Mouse (Mus musculus) skeletal muscle tissue, adult 2 months (tissue): ENCODE measurements at regions not wholly inside any gene's neighbourhood (a gene's known extent, or its start where the extent isn't known, plus 50 kb on each side); places are given as distances from the start of the nearest gene placed in this dataset.
A peak's percentile ranks its signal among the peaks of the same experiment; 100 is the strongest.

ENCODE experiments used
- DNase-seq: peaks from one replicate; pipeline ENCODE4 v3.0.0-alpha.2; 2012; ENCODE audit warnings: low read depth, low spot score

DNA sequence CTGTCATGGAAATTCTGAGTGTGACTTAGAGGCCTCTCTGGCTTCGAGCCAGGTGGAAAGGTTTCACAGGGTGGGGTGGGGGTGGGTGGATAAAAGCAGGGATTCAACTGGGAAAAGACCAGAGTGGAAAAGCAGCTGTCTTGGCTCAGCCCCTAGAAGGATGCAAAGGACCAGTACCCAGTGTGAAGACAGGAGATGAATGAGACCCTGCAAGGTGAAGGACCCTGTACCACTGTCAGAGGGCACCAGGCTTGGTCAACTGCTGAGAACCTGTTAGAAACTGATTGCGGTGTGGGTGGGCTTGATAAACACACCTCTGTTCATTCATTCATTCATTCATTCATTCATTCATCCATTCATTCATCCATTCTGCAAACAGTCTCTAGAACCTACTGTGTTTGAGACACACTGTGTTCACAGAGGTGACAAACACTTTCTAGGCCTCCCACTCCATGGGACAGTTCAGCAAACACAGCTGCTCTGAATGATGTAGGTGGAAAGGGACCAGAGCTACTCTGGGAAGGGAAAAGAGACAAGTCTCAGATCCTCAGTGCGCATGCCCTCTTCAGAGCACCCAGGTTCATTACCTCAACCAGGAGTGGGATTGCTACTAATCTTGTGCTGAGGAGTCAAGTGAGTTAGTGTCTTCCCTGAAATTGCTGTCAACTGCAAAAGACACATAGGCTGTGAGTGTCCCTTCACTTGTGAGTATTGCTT lies 100.4 kb upstream of the Sesn3 start:
- no peak for DNase-seq

DNA sequence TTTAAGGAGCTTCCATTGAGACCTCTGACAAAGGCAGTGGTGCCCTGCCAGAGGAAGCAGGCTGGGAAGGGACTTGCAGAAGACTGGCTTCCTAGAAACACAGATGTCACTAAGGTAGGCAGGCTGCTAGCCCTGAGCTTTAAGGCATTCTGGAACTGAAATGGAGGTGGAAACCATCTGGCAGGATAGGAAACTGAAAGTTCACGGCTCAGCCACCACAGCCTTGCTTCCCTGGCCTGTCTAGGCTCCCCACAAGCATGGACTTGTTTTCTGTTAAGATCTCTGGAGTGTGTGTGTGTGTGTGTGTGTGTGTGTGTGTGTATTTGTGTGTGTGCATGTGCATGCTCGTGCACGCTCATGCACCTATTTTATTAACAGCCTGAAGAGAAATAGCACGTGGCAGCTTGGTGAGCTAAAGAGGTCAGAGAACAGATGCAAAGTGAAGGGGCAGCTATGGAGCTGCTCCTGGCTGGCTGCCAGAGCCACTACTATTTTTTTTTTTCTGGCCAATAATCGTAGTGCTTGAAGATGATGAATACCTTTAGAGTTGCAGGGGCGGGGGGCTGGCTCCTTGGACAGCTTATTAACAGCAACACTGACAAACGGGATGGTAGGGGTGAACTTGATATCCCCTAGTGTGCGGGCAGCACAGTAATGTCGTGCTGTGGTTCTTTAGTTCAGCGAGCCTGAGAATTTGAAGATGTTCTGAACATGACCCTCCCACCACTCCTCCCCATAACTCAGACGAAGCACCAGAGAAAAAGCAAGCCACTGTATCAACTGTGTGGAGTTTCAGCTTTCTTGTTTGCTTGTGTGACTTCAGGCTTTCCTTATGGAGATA lies 99.6 kb upstream of the Sesn3 start:
- DNase-seq = peak; percentile 25

DNA sequence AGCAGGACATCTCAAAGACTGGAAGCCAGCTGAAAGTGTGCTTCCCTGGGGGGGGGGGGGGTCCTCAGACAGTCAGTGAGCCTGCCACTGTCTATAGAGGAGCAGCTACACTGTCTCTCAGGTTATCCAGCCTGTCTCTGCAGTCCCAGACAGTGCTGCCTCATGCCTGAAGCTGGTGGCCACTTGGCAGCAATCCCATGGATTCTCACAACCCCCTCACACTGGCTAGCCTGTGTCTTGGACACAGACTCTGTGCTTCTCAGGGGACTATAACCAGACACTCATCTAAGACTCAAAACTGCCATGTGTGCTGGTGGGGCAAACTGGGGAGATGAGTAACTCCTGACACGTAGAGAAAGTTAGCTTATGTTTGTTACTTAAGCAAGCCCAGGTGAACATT lies 95.1 kb upstream of the Sesn3 start:
- no peak for DNase-seq

GRCm38 (mm10) chr9:14184261-14184660 lies 90.6 kb upstream of the Sesn3 start:
- no peak for DNase-seq

GRCm38 (mm10) chr9:14185681-14186080 lies 89.2 kb upstream of the Sesn3 start:
- DNase-seq = no peak

GRCm38 (mm10) chr9:14187753-14188152 lies 87.1 kb upstream of the Sesn3 start:
- no peak for DNase-seq

DNA sequence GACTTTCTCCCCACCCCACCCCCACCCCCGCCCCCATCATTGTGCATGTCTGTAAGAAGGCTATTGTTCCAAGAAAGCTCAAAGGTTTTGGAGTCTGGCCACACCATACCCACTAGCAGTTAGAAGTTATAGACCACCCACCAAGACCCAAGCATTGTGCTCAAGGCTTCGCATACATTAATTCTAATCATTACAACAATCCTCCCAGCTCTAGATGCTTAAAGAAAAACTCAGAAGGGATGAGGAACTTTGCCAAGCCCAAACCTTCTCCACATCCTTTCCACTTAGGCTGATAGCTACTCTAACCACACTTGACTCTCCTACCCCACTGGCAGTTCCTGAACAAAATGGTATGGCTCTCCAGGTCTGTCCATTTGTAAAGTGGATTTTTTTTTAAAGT lies 86.4 kb upstream of the Sesn3 start:
- no peak for DNase-seq

GRCm38 (mm10) chr9:14190660-14191059 lies 84.2 kb upstream of the Sesn3 start:
- no peak for DNase-seq

- no peak for DNase-seq
Observed at GRCm38 (mm10) chr9:14194748-14195147, 80.1 kb upstream of the Sesn3 start.

GRCm38 (mm10) chr9:14199116-14199515 lies 75.8 kb upstream of the Sesn3 start:
- no peak for DNase-seq

DNA sequence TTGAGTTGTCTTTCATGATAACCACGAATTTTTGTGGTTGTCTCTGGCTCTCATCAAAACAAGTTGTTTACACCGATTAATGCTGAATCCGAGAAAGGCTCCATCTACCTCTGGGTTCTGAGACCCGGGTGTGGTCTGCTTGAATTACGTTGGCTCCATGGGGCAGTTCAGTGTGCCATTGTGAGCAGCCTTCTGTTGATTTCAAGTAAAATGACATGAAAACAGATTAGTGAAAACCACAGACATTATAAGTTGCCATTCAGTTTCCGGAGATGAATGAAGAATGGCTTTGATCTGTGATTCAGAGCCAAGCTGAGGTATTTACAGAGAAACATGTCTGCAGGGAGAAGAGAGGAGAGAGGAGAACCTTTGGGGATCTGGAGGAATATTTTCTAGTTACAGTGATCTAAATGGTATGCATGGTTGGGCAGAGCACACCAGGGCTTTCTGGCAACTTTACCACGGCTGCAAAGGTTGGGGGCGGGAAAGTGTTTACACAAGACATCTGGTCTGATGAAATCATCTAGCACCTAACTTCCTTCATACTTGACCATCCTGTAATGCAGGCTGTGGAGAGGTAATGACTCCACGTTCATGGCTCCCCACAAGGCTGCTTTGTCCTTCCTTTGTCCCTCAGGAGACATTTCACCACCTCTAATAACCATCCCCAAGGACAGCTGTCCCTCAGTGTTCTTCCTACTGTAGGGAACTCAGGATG lies 74.7 kb upstream of the Sesn3 start:
- no peak for DNase-seq

GRCm38 (mm10) chr9:14200852-14201251 lies 74.0 kb upstream of the Sesn3 start:
- DNase-seq = no peak

- DNase-seq = no peak
Observed at GRCm38 (mm10) chr9:14202551-14203306, 72.1 kb upstream of the Sesn3 start.

GRCm38 (mm10) chr9:14203307-14203695 lies 71.6 kb upstream of the Sesn3 start:
- no peak for DNase-seq

DNA sequence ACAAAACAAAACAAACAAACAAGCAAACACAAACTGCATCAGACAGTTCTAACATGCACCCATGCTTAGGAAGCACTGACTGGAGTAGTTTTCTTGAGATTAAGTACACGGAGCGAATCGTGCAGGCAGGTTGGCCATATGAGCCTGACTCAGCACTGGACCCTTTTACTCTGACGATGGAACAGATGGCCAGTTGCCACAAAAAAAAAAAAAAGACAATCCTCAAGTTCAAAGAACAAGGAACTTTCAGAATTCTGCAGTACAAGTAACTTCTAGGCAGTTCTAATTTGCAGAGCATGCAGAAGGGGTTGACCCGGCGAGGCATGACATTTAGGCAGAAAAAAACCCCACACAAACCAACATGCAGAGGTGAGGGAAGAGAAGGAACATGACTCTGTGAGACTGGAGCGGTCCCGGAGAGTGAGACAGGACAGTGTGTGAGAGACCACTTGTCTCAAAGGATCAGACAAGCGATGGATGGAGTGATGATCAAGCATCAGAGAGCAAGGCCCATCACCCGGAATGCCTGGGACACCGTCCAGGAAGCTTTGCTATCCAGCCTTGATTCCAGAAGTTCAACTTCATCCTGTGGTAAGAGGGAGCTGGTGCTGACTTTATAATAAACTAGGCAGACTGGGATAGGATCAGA lies 71.0 kb upstream of the Sesn3 start:
- no peak for DNase-seq

DNA sequence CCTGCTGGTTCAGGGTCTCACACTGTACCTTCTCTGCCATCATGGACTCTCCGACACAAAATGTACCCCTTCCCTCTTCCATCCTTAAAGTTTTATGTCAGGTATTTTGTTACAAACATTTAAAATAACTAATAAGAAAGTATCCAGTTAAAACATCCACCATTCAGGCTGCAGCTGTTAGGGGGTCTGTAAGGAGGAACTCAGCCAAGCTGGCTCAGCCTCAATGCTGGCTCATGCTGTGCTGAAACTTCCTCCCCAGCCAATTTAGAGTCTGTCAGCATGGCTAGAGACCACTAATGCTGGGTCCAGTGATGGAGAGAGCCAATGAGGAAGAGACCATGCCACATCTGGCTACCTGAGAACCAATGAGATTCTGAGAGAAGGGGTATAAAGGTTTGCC lies 70.0 kb upstream of the Sesn3 start:
- DNase-seq = no peak

DNA sequence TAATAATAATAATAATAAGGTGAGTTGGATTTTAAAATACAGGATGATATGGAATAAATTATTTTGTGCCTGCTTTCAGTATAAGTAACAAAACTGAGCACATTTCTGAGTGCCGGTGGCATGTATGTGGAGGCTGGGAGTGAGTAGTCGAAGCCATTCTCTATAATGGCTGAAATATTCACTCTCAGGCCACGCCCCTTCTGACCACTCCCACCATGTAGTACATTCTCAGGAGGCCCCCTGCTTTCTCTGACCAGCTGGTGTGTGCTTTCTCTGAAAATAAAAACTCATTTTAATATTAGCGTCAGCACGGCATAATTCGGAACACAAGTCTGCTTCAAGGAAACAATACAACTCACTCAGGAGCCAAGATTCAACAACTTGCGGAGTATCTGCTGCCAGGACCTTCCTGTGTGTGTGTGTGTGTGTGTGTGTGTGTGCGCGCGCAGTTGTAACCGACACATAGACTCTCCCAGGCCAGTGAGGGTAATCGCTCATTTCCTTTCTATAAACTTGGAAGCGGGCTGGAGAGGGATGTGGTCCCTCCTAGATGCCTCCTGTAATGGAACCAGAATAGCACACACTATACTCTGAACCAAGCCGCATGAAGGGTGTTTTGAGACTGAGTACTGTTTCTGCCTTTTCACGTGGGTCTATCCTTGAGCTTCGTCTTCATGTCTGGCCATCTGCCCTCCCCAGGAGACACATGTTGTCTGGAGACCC lies 67.9 kb upstream of the Sesn3 start:
- no peak for DNase-seq

DNA sequence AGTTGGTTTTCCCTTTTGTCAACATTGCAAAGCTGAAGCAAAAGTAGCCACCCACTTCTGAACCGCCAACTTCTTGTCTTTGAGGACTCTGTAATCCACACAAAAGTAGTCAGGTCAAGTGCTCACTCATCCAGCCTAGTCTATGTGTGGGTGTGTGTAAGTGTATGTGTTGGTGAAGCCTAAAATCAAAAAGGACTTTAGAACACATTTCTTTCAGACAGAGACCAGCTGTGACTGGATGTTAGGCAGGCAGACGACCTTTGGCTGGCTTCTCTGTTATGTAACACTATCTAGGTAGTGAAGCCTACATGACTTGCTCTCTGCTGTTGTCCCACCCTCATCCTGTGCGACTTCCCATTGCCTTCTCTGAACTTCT lies 67.3 kb upstream of the Sesn3 start:
- no peak for DNase-seq

DNA sequence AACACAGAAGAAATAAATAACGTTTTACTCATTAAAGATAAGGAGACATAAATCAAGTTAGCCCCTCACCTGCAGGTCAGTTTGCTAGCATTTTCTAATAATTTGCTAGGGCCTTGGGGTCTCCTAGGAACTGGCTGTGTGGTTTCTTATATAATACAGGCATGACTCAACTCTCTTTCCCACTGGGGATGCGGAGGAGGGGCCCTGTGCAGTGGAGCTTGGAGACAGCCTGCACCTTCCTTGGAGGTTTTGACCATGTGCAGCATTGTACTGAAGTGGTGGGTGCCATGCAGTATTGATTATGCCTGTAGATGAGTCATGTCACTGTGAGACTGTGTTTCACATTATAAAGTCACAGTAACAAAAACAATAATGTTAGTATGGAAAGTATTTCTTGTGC lies 61.6 kb upstream of the Sesn3 start:
- no peak for DNase-seq

DNA sequence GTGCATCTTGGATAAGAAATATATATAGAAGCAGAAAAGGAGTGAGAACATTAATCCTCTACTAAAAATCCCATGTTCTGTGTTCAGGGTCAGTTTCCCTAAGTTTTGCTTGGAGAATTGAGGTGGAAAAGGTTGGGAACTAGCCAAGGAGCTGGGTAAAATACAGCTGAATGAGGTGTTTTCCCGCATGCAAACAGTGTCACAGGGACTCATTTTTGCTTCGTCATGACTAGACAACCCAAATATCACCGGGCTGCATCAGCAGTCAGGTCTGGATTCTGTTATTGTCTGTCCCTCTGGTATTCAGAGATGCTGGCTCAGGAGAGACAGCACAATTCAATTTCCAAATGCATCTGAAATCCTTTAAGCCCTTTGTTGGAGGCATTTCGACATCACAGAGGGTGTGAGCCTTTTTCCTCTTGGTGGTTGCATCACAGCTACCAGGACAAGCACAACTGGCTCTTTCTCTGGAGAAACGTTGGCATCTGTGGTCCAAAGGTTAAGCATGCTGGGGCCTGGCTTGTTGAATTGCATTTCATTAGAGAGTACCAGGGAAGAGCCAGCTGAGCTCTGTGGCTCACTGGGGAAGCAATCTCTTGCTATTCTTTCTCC lies 59.6 kb upstream of the Sesn3 start:
- DNase-seq = peak; percentile 25
